Mouse (Mus musculus) liver, adult 2 months (tissue): ENCODE results near the gene Lin52.

Experiments
- CTCF ChIP-seq: fragments of 200-500 bp; IDR thresholded peaks from 2 replicates; pipeline ENCODE4 v1.5.1; 2011; ENCODE audit warnings: low read depth, low read length, control low read depth
- POLR2A ChIP-seq: fragments of 200-500 bp; IDR thresholded peaks from 2 replicates; pipeline ENCODE4 v1.6.1; 2011; ENCODE audit warnings: low read length, control low read depth; ENCODE audit not compliant: insufficient read depth; ENCODE audit errors: extremely low read depth

GRCm38 (mm10) chr12:84449887-84450286 lies 1.3 kb upstream of the Lin52 start:
- no peak for TF ChIP-seq CTCF
- no peak for TF ChIP-seq POLR2A
